In the genomic region with DNA sequence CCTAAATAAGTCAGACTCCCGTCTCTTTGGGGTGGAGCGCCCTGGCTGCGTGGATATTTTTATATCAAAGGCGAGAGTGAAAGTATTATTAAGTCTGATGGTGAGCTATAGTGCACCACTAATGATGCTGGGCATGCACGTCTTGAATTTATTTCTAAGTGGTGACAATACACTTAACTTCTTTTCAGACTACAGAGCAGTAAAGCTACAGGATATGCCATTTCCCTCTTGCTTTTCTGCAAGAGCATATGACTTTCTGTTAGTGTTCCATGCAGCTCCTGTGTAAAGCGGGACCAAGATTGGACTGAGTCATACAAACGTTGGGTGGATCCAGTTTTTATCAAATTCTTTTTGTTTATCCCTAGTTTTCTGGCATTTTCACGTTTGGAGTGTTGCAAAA, we compare ENCODE assay signal across 8 mouse cellular contexts. TPM values are rescaled to one million over a fixed set of nuclear protein-coding genes. Genes with fewer than 3 reads are reported as not detected.
DNase-seq lines count a peak whose midpoint lies in the region; ATAC-seq and TF ChIP-seq lines count a peak whose summit lies in the region.

No protein-coding gene starts in this region.

- no peak for ATAC-seq in heart, embryonic 11.5 days (replicated peaks; ENCODE audit: insufficient number of reproducible peaks, low FRiP score, low TSS enrichment)
- no peak for ATAC-seq in activated CD4-positive, CD25-positive, alpha-beta regulatory T cell, adult 4 months

- no peaks in the 10 kb centered on the region for H3K9me3 ChIP-seq in heart, embryonic 11.5 days (replicated peaks; ENCODE audit: control insufficient read depth, low read length)

- peaks cover 8% of the 10 kb centered on the region; the same call in 1 of the 2 replicates for H3K79me2 ChIP-seq in liver, adult 2 months (ENCODE audit: control insufficient read depth, insufficient read depth, low read length)

- H3K27ac ChIP-seq in layer of hippocampus, adult 2 months, result peak overlapping the region; percentile 82
- peak overlapping the region; percentile 91 for H3K27ac ChIP-seq in bone marrow macrophage, adult 2 months (ENCODE audit: insufficient read depth, low read depth, low read length)
- peak overlapping the region; percentile 84 for H3K27ac ChIP-seq in heart, embryonic 11.5 days (ENCODE audit: low read depth, low read length)
- H3K27ac ChIP-seq in liver, adult 2 months (replicated peaks; ENCODE audit: insufficient read depth, low read depth, low read length), result peak overlapping the region; percentile 9
- peak overlapping the region; percentile 59 for H3K27ac ChIP-seq in small intestine, adult 2 months (ENCODE audit: insufficient read depth, low read depth, low read length)

- no peak for DNase-seq in layer of hippocampus, adult 2 months (ENCODE audit: low spot score in 2 of 2)
- DNase-seq in layer of hippocampus, adult 9-10 months (ENCODE audit: low spot score), result no peak
- DNase-seq in liver, adult 2 months (ENCODE audit: extremely low read depth, low read depth, low spot score), result peak; percentile 13
- DNase-seq in T-cell, adult 2 months (ENCODE audit: low spot score), result no peak

- H3K9ac ChIP-seq in heart, embryonic 11.5 days (ENCODE audit: low read depth, low read length), result peak overlapping the region; percentile 59
- H3K9ac ChIP-seq in liver, adult 2 months (ENCODE audit: low read depth, low read length), result peak overlapping the region; percentile 41; the same call in 1 of the 2 replicates

- H3K36me3 ChIP-seq in heart, embryonic 11.5 days (ENCODE audit: control insufficient read depth, insufficient read depth, low read length), result peaks cover 5% of the 10 kb centered on the region; the same call in 1 of the 2 replicates
- peaks cover 4% of the 10 kb centered on the region; the same call in 1 of the 2 replicates for H3K36me3 ChIP-seq in liver, adult 2 months (ENCODE audit: control insufficient read depth, insufficient read depth, low read length)
- H3K36me3 ChIP-seq in small intestine, adult 2 months (ENCODE audit: control insufficient read depth, insufficient read depth, low read length), result peaks cover 8% of the 10 kb centered on the region; the same call in 1 of the 2 replicates

- TF ChIP-seq POLR2A in bone marrow macrophage, adult 2 months (IDR thresholded peaks at IDR 0.05; ENCODE audit: borderline replicate concordance, low read depth, low read length), result no peak
- TF ChIP-seq POLR2A in liver, adult 2 months (IDR thresholded peaks at IDR 0.05; ENCODE audit: extremely low read depth, insufficient read depth, low read length), result no peak
- TF ChIP-seq POLR2A in small intestine, adult 2 months (IDR thresholded peaks at IDR 0.05; ENCODE audit: low read depth, low read length), result no peak

- 14% methylated on average over 8 of the region's 8 CpGs for WGBS in heart, embryonic 11.5 days (ENCODE audit: insufficient replicate concordance)
- 15% methylated on average over 8 of the region's 8 CpGs for WGBS in liver, adult 2 months
- WGBS in small intestine, adult 2 months, result 3% methylated on average over 8 of the region's 8 CpGs

- H3K4me2 ChIP-seq in heart, embryonic 11.5 days, result peak overlapping the region; percentile 88

- no peaks in the 10 kb centered on the region for H3K27me3 ChIP-seq in heart, embryonic 11.5 days (ENCODE audit: control insufficient read depth, insufficient read depth, low read length)
- no peaks in the 10 kb centered on the region for H3K27me3 ChIP-seq in liver, adult 2 months (ENCODE audit: control insufficient read depth, insufficient read depth, low read length)
- no peaks in the 10 kb centered on the region for H3K27me3 ChIP-seq in small intestine, adult 2 months (ENCODE audit: control insufficient read depth, insufficient read depth, low read length)

- no peak for TF ChIP-seq CTCF in layer of hippocampus, adult 2 months (conservative IDR thresholded peaks at IDR 0.05)
- TF ChIP-seq CTCF in bone marrow macrophage, adult 2 months (IDR thresholded peaks at IDR 0.05; ENCODE audit: low read depth, low read length), result no peak
- no peak for TF ChIP-seq CTCF in liver, adult 2 months (IDR thresholded peaks at IDR 0.05; ENCODE audit: low read depth, low read length)
- no peak for TF ChIP-seq CTCF in small intestine, adult 2 months (IDR thresholded peaks at IDR 0.05; ENCODE audit: extremely low read depth, insufficient read length, insufficient replicate concordance, low read depth, low read length)

- peaks cover 17% of the 10 kb centered on the region for H3K4me1 ChIP-seq in bone marrow macrophage, adult 2 months (ENCODE audit: control insufficient read depth, insufficient read depth, low read length)
- H3K4me1 ChIP-seq in heart, embryonic 11.5 days (ENCODE audit: control insufficient read depth, insufficient read depth, low read length), result peaks cover 6% of the 10 kb centered on the region
- peaks cover 5% of the 10 kb centered on the region for H3K4me1 ChIP-seq in liver, adult 2 months (ENCODE audit: control insufficient read depth, insufficient read depth, low read length)
- peaks cover 13% of the 10 kb centered on the region for H3K4me1 ChIP-seq in small intestine, adult 2 months (ENCODE audit: control insufficient read depth, insufficient read depth, insufficient read length, low read length)

- H3K4me3 ChIP-seq in layer of hippocampus, adult 2 months, result peak overlapping the region; percentile 87
- H3K4me3 ChIP-seq in bone marrow macrophage, adult 2 months (ENCODE audit: insufficient read depth, low read length), result peak overlapping the region; percentile 61
- peak overlapping the region; percentile 81 for H3K4me3 ChIP-seq in heart, embryonic 11.5 days (ENCODE audit: low read depth, low read length)
- H3K4me3 ChIP-seq in liver, adult 2 months (ENCODE audit: insufficient read depth, low read depth, low read length), result peak overlapping the region; percentile 39; the same call in 1 of the 2 replicates
- H3K4me3 ChIP-seq in small intestine, adult 2 months (ENCODE audit: low read depth, low read length), result peak overlapping the region; percentile 77

RNA-seq across cellular contexts. Expression of gene Fbxo5, which starts 1.0 kb away (rescaled TPM):
- total RNA-seq in layer of hippocampus, adult 2 months (2021), result 1 to 10 TPM in 1 of 2 experiments, under 1 TPM in 1; 0.83 to 1.1 TPM
- 23.1 and 26.2 TPM in 2 replicates for polyA plus RNA-seq in bone marrow macrophage, adult 2 months (2012; ENCODE audit: insufficient read depth, insufficient read length, missing spikeins)
- polyA plus RNA-seq in heart, embryonic 11.5 days (2014; fragmentation: Nextera tagmentation; extraction: Ambion mirVana), result 57.2 and 59.2 TPM in 2 replicates
- total RNA-seq in liver, adult 2 months (2014; rRNA removed), result 0.67 and 0.83 TPM in 2 replicates
- 0.20 and 0.39 TPM in 2 replicates for polyA plus RNA-seq in liver, adult 2 months (2012; rRNA removed)
- polyA plus RNA-seq in small intestine, adult 2 months (2012; rRNA removed), result 0.53 and 0.70 TPM in 2 replicates
- polyA plus RNA-seq in activated CD4-positive, CD25-positive, alpha-beta regulatory T cell, adult 4 months (2017; shearing (Covaris generic)), result 10 to 100 TPM; 32.7 to 37.9 TPM

RNA-seq across cellular contexts. Expression of gene Mtrf1l, which starts 17.3 kb away (rescaled TPM):
- 10 to 100 TPM; 10.6 to 12.0 TPM for total RNA-seq in layer of hippocampus, adult 2 months (2021)
- 14.4 and 16.4 TPM in 2 replicates for polyA plus RNA-seq in bone marrow macrophage, adult 2 months (2012; ENCODE audit: insufficient read depth, insufficient read length, missing spikeins)
- 12.6 and 16.2 TPM in 2 replicates for polyA plus RNA-seq in heart, embryonic 11.5 days (2014; fragmentation: Nextera tagmentation; extraction: Ambion mirVana)
- total RNA-seq in liver, adult 2 months (2014; rRNA removed), result 5.0 and 7.2 TPM in 2 replicates
- polyA plus RNA-seq in liver, adult 2 months (2012; rRNA removed), result 0.78 and 0.98 TPM in 2 replicates
- 1.3 and 1.7 TPM in 2 replicates for polyA plus RNA-seq in small intestine, adult 2 months (2012; rRNA removed)
- polyA plus RNA-seq in activated CD4-positive, CD25-positive, alpha-beta regulatory T cell, adult 4 months (2017; shearing (Covaris generic)), result 1 to 10 TPM; 4.4 to 5.5 TPM

Comparison
In these comparisons a context has a peak if more than half of its experiments do, and no peak if none do; other contexts are left out.
1. H3K27ac ChIP-seq: peak in every context shown above with its lines; median percentile 91 in bone marrow macrophage, adult 2 months; 84 in heart, embryonic 11.5 days; 82 in layer of hippocampus, adult 2 months; 59 in small intestine, adult 2 months; 9 in liver, adult 2 months.
2. RNA of gene Fbxo5, which starts 1.0 kb away (polyA plus RNA-seq): 57.2 to 59.2 TPM in heart, embryonic 11.5 days, 32.7 to 37.9 TPM in activated CD4-positive, CD25-positive, alpha-beta regulatory T cell, adult 4 months and 23.1 to 26.2 TPM in bone marrow macrophage, adult 2 months; 0.53 to 0.70 TPM in small intestine, adult 2 months and 0.20 to 0.39 TPM in liver, adult 2 months; every median in the first group is over 10 times any median in the second.
3. Peak in every context shown above with its lines, with median percentiles within 50 percentile points of each other: H3K4me3 ChIP-seq.